Mouse (Mus musculus): ENCODE data around the gene Man2b2. TPM values are rescaled to one million over a fixed set of nuclear protein-coding genes. Genes with fewer than 3 reads are reported as not detected.
A peak's percentile ranks its signal among the peaks of the same experiment; 100 is the strongest.
"Not testable (repeated sequence)": the region's sequence is repeated elsewhere in the genome, so short reads cannot be mapped to it uniquely, and the experiment has no call there.

The Man2b2 gene
- polyA plus RNA-seq, 1 experiment from 2014 or later = 12.2 TPM

DNA sequence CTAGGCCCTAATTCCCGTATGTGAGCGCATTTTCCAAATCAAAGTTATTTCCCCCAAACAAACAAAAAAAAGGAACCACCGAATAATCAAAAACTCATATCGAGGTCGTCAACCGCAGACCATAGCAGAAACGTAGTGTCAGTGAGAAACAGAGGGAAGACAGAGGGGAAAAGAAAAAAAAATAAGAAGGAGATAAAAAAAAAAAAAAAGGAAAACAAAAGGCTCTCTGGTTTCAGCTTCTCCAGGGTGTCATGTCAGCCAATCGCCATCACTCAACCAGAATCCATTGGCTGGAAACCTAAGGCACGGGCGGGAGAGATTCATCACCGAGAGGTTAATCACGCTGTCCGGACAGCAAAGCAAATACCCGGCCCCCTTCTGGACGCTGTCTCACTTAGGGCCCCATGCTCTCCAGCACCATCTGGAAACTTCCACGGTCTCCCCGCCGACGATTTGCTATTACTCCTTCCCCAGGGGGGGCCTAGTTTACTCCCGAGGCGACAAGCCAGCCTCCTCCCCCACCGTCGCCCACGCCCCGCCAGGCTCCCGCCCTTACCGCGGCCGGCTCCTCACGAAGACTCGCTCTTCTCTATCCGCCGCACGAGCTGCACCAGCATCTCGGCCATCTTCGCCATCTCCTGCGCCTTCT lies 34.7 kb downstream of the Man2b2 start:
- peak overlapping the region; percentile 80 for H3K9ac ChIP-seq (ENCODE audit: low read depth, low read length)
- H3K27me3 ChIP-seq (ENCODE audit: control insufficient read depth, insufficient read depth, low read length); H3K9me3 ChIP-seq (ENCODE audit: control insufficient read depth, low read length); H3K4me1 ChIP-seq (replicated peaks; ENCODE audit: control insufficient read depth, insufficient read depth, low read length); H3K36me3 ChIP-seq (ENCODE audit: control insufficient read depth, insufficient read depth, low read length): not testable (repeated sequence)
- WGBS = 5% methylated on average over 35 of the region's 37 CpGs
- peak overlapping the region; percentile 73 for H3K4me3 ChIP-seq (ENCODE audit: low read depth, low read length)
- ATAC-seq (ENCODE audit: low FRiP score) (peak; percentile 57), DNase-seq (ENCODE audit: low spot score) (peak; percentile 67)
- H3K27ac ChIP-seq (ENCODE audit: low read depth, low read length) = peak overlapping the region; percentile 93
- peak overlapping the region; percentile 60 for H3K4me2 ChIP-seq (replicated peaks; ENCODE audit: low read depth, low read length)

GRCm38 (mm10) chr5:36791861-36792260 lies 38.6 kb downstream of the Man2b2 start:
- Histone ChIP-seq H3K27ac (ENCODE audit: low read depth, low read length) (no peak overlapping the region), H3K9ac (ENCODE audit: low read depth, low read length) (no peak overlapping the region), H3K4me2 (replicated peaks; ENCODE audit: low read depth, low read length) (no peak overlapping the region), H3K36me3 (ENCODE audit: control insufficient read depth, insufficient read depth, low read length) (no peaks in the 10 kb centered on the region), H3K4me3 (ENCODE audit: low read depth, low read length) (no peak overlapping the region), H3K27me3 (ENCODE audit: control insufficient read depth, insufficient read depth, low read length) (no peaks in the 10 kb centered on the region), H3K4me1 (replicated peaks; ENCODE audit: control insufficient read depth, insufficient read depth, low read length) (no peaks in the 10 kb centered on the region), H3K9me3 (ENCODE audit: control insufficient read depth, low read length) (no peaks in the 10 kb centered on the region)
- DNase-seq (ENCODE audit: low spot score) (no peak), ATAC-seq (ENCODE audit: low FRiP score) (no peak)
- WGBS = 80% methylated on average over 9 of the region's 9 CpGs

DNA sequence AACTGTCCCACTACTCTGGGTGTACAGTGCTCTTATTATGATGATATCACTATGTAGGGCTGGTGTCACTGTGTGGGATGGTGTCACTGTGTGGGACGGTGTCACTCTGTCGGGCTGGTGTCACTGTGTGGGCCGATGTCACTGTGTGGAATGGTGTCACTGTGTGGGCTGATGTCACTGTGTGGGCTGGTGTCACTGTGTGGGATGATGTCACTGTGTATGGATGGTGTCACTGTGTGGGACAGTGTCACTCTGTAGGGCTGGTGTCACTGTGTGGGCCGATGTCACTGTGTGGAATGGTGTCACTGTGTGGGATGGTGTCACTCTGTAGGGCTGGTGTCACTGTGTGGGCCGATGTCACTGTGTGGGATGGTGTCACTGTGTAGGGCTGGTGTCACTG lies 44.4 kb downstream of the Man2b2 start:
- WGBS = 95% methylated on average over 5 of the region's 5 CpGs
- H3K4me3 ChIP-seq (ENCODE audit: low read depth, low read length) = no peak overlapping the region
- ATAC-seq (ENCODE audit: low FRiP score) = no peak
- no peaks in the 10 kb centered on the region for H3K27me3 ChIP-seq (ENCODE audit: control insufficient read depth, insufficient read depth, low read length)
- H3K27ac ChIP-seq (ENCODE audit: low read depth, low read length) = no peak overlapping the region
- no peak overlapping the region for H3K9ac ChIP-seq (ENCODE audit: low read depth, low read length)
- H3K36me3 ChIP-seq (ENCODE audit: control insufficient read depth, insufficient read depth, low read length) = no peaks in the 10 kb centered on the region
- H3K9me3 ChIP-seq (ENCODE audit: control insufficient read depth, low read length) = no peaks in the 10 kb centered on the region
- DNase-seq (ENCODE audit: low spot score) = no peak
- no peaks in the 10 kb centered on the region for H3K4me1 ChIP-seq (replicated peaks; ENCODE audit: control insufficient read depth, insufficient read depth, low read length)
- no peak overlapping the region for H3K4me2 ChIP-seq (replicated peaks; ENCODE audit: low read depth, low read length)

- DNase-seq (ENCODE audit: low spot score) (no peak), ATAC-seq (ENCODE audit: low FRiP score) (no peak)
- H3K4me3 ChIP-seq (ENCODE audit: low read depth, low read length) = no peak overlapping the region
- no peak overlapping the region for H3K4me2 ChIP-seq (replicated peaks; ENCODE audit: low read depth, low read length)
- no peaks in the 10 kb centered on the region for H3K9me3 ChIP-seq (ENCODE audit: control insufficient read depth, low read length)
- no peaks in the 10 kb centered on the region for H3K4me1 ChIP-seq (replicated peaks; ENCODE audit: control insufficient read depth, insufficient read depth, low read length)
- no peak overlapping the region for H3K9ac ChIP-seq (ENCODE audit: low read depth, low read length)
- 83% methylated on average over 2 of the region's 2 CpGs for WGBS
- H3K36me3 ChIP-seq (ENCODE audit: control insufficient read depth, insufficient read depth, low read length) = no peaks in the 10 kb centered on the region
- H3K27me3 ChIP-seq (ENCODE audit: control insufficient read depth, insufficient read depth, low read length) = no peaks in the 10 kb centered on the region
- H3K27ac ChIP-seq (ENCODE audit: low read depth, low read length) = no peak overlapping the region
Observed at GRCm38 (mm10) chr5:36779512-36779911, 50.9 kb downstream of the Man2b2 start.

GRCm38 (mm10) chr5:36778901-36779300 lies 51.6 kb downstream of the Man2b2 start:
- DNase-seq (ENCODE audit: low spot score) (no peak), ATAC-seq (ENCODE audit: low FRiP score) (no peak)
- Histone ChIP-seq H3K27ac (ENCODE audit: low read depth, low read length) (no peak overlapping the region), H3K9ac (ENCODE audit: low read depth, low read length) (no peak overlapping the region), H3K4me2 (replicated peaks; ENCODE audit: low read depth, low read length) (no peak overlapping the region), H3K9me3 (ENCODE audit: control insufficient read depth, low read length) (no peaks in the 10 kb centered on the region), H3K4me3 (ENCODE audit: low read depth, low read length) (no peak overlapping the region), H3K4me1 (replicated peaks; ENCODE audit: control insufficient read depth, insufficient read depth, low read length) (no peaks in the 10 kb centered on the region), H3K27me3 (ENCODE audit: control insufficient read depth, insufficient read depth, low read length) (no peaks in the 10 kb centered on the region), H3K36me3 (ENCODE audit: control insufficient read depth, insufficient read depth, low read length) (no peaks in the 10 kb centered on the region)
- WGBS = 89% methylated on average over 1 of the region's 2 CpGs

GRCm38 (mm10) chr5:36777186-36777585 lies 53.3 kb downstream of the Man2b2 start:
- Histone ChIP-seq H3K4me1 (replicated peaks; ENCODE audit: control insufficient read depth, insufficient read depth, low read length) (no peaks in the 10 kb centered on the region), H3K4me2 (replicated peaks; ENCODE audit: low read depth, low read length) (no peak overlapping the region), H3K36me3 (ENCODE audit: control insufficient read depth, insufficient read depth, low read length) (no peaks in the 10 kb centered on the region), H3K4me3 (ENCODE audit: low read depth, low read length) (no peak overlapping the region), H3K9ac (ENCODE audit: low read depth, low read length) (no peak overlapping the region), H3K9me3 (ENCODE audit: control insufficient read depth, low read length) (no peaks in the 10 kb centered on the region), H3K27ac (ENCODE audit: low read depth, low read length) (no peak overlapping the region), H3K27me3 (ENCODE audit: control insufficient read depth, insufficient read depth, low read length) (no peaks in the 10 kb centered on the region)
- DNase-seq (ENCODE audit: low spot score) = no peak
- ATAC-seq (ENCODE audit: low FRiP score) = no peak
- WGBS = 0% methylated on average over 2 of the region's 2 CpGs

GRCm38 (mm10) chr5:36776021-36776575 lies 54.4 kb downstream of the Man2b2 start:
- 32% methylated on average over 9 of the region's 9 CpGs for WGBS
- H3K27me3 ChIP-seq (ENCODE audit: control insufficient read depth, insufficient read depth, low read length) = no peaks in the 10 kb centered on the region
- DNase-seq (ENCODE audit: low spot score) (no peak), ATAC-seq (ENCODE audit: low FRiP score) (no peak)
- H3K36me3 ChIP-seq (ENCODE audit: control insufficient read depth, insufficient read depth, low read length) = no peaks in the 10 kb centered on the region
- H3K4me3 ChIP-seq (ENCODE audit: low read depth, low read length) = no peak overlapping the region
- H3K9ac ChIP-seq (ENCODE audit: low read depth, low read length) = no peak overlapping the region
- no peak overlapping the region for H3K4me2 ChIP-seq (replicated peaks; ENCODE audit: low read depth, low read length)
- no peaks in the 10 kb centered on the region for H3K9me3 ChIP-seq (ENCODE audit: control insufficient read depth, low read length)
- H3K4me1 ChIP-seq (replicated peaks; ENCODE audit: control insufficient read depth, insufficient read depth, low read length) = no peaks in the 10 kb centered on the region
- no peak overlapping the region for H3K27ac ChIP-seq (ENCODE audit: low read depth, low read length)

DNA sequence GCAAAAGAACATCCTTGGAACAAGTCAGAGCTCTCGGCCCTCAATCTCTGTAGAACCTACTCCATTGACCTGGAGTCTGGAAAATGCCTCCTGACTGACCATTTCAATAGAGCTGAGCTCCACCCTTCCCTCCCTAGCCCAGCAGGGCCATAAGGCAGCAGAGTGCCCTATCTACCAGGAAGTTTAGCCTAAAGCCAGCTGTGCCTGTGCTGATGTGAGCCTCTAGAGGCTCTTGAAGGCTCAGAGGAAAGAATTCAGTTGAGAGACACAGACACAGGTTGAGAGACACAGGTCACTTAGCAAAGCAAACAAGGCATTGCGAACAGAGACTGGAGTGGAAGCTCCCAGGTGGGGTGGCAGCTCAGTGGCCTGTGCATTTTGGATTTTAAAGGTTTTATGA lies 55.1 kb downstream of the Man2b2 start:
- 87% methylated on average over 2 of the region's 2 CpGs for whole genome bisulfite sequencing
- Histone ChIP-seq H3K9ac (ENCODE audit: low read depth, low read length) (no peak overlapping the region), H3K4me2 (replicated peaks; ENCODE audit: low read depth, low read length) (no peak overlapping the region), H3K4me1 (replicated peaks; ENCODE audit: control insufficient read depth, insufficient read depth, low read length) (no peaks in the 10 kb centered on the region), H3K27ac (ENCODE audit: low read depth, low read length) (no peak overlapping the region), H3K9me3 (ENCODE audit: control insufficient read depth, low read length) (no peaks in the 10 kb centered on the region), H3K4me3 (ENCODE audit: low read depth, low read length) (no peak overlapping the region), H3K36me3 (ENCODE audit: control insufficient read depth, insufficient read depth, low read length) (no peaks in the 10 kb centered on the region), H3K27me3 (ENCODE audit: control insufficient read depth, insufficient read depth, low read length) (no peaks in the 10 kb centered on the region)
- DNase-seq (ENCODE audit: low spot score) (no peak), ATAC-seq (ENCODE audit: low FRiP score) (no peak)

DNA sequence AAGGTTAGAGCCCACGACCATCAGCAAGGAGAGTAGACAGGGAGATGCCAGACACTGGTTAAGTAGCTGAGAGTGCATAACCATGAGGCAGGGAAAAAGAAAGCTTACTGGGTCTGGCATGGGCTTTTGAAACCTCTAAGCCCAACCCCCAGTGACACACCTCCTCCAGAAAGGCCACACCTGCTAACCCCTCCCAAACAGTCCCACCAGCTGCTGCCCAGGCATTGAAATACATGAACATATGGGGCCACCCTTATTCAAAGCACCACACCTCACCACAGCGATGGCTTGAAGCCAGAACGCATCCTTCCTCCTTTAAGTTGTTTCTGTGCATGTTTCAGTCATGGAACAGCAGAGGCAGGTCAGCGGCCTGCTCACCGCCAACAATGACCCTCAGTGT lies 57.9 kb downstream of the Man2b2 start:
- Histone ChIP-seq H3K27me3 (ENCODE audit: control insufficient read depth, insufficient read depth, low read length) (no peaks in the 10 kb centered on the region), H3K9ac (ENCODE audit: low read depth, low read length) (no peak overlapping the region), H3K4me3 (ENCODE audit: low read depth, low read length) (no peak overlapping the region), H3K4me1 (replicated peaks; ENCODE audit: control insufficient read depth, insufficient read depth, low read length) (no peaks in the 10 kb centered on the region), H3K4me2 (replicated peaks; ENCODE audit: low read depth, low read length) (no peak overlapping the region), H3K27ac (ENCODE audit: low read depth, low read length) (no peak overlapping the region), H3K36me3 (ENCODE audit: control insufficient read depth, insufficient read depth, low read length) (no peaks in the 10 kb centered on the region), H3K9me3 (ENCODE audit: control insufficient read depth, low read length) (no peaks in the 10 kb centered on the region)
- 79% methylated on average over 5 of the region's 5 CpGs for WGBS
- no peak for ATAC-seq (ENCODE audit: low FRiP score)
- no peak for DNase-seq (ENCODE audit: low spot score)
